Mouse (Mus musculus) hindbrain, embryonic 10.5 days (tissue): Measurements from ENCODE around the gene Chchd5. TPM values are rescaled to one million over a fixed set of nuclear protein-coding genes. Genes with fewer than 3 reads are reported as not detected.
A peak's percentile ranks its signal among the peaks of the same experiment; 100 is the strongest.

Experiments
- DNase-seq: peaks from one replicate; pipeline ENCODE4 v3.0.0-alpha.2; 2017; ENCODE audit warnings: low spot score
- H3K27ac ChIP-seq: fragments of 300-500 bp; sonication (generic); 2 replicates; pipeline ENCODE4 v1.5.1; 2016; ENCODE audit warnings: mild to moderate bottlenecking, moderate library complexity
- H3K27me3 ChIP-seq: fragments of 300-500 bp; sonication (generic); 2 replicates; pipeline ENCODE4 v1.6.1; 2016; ENCODE audit warnings: mild to moderate bottlenecking; ENCODE audit not compliant: poor library complexity, insufficient read depth, severe bottlenecking
- H3K36me3 ChIP-seq: fragments of 300-500 bp; sonication (generic); 2 replicates; pipeline ENCODE4 v1.6.1; 2016; ENCODE audit warnings: mild to moderate bottlenecking, moderate library complexity
- H3K4me1 ChIP-seq: fragments of 300-500 bp; sonication (generic); replicated peaks from 2 replicates; pipeline ENCODE4 v1.6.1; 2016; ENCODE audit warnings: mild to moderate bottlenecking
- H3K4me3 ChIP-seq: fragments of 300-500 bp; sonication (generic); 2 replicates; pipeline ENCODE4 v1.5.1; 2016; ENCODE audit warnings: mild to moderate bottlenecking, moderate library complexity
- H3K9me3 ChIP-seq: fragments of 300-500 bp; sonication (generic); 2 replicates; pipeline ENCODE4 v1.6.1; 2016; ENCODE audit warnings: mild to moderate bottlenecking, moderate library complexity
- WGBS: fragments of 180-500 bp; shearing (Covaris S2); methylation state at CpG from one replicate; pipeline ENCODE4 v1.1.7; 2016; 5-methylcytosine and 5-hydroxymethylcytosine counted together
- polyA plus RNA-seq: library from polyadenylated mRNA; unstranded; fragments of >200 nt; fragmentation: Nextera tagmentation; extraction: Ambion mirVana; gene quantifications from 2 replicates; pipeline ENCODE4 v1.2.1, GENCODE M21; 2016

The Chchd5 gene
- polyA plus RNA-seq, 1 experiment from 2014 or later, result 29.3 TPM

DNA sequence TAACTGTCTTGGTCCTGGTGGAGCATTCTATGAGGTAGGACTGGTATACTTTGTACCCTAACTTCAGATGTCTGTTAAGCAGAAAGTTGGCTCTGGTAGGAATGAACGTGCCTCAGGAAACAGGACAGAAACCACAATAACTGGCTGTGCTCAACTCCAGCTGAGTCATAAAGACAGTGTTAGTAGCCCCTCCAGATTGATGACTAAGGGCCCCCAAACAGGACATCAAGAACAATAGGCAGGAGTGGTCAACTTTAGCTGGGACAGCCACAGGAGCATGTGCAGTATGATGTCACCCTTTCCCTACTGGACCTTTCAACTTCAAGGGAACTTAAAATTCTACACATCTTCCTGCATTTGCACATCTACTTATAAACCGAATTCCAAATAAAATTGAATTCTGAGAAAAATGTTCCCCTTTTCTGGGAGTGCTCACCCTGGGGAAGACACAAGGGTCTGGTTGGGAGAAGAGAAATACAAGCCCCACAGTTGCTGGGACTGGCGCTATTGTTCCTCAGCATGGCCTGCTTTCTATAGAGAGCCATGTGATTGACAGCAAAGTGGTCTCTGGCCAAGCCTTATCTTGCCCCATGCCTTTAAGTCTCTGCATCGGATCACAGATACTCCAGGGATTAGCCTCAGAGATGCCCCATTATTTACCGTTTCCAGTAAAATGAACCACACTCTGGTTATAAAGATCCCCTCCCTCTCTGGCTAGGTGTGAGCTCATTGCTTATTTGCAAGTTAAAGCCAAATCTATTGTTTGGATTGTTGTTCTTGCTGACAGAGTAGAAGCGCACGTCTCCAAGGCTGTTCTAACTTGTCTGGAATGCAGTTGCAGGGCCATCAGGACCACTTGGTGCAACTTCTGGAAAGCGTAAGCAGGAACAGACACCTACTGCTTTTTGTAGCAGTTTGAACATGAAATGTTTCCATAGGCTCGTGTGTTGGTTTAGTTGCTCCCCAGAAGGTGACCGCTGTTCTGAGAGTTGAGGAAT lies 37.3 kb downstream of the Chchd5 start:
- no peaks in the 10 kb centered on the region for H3K36me3 ChIP-seq
- no peak overlapping the region for H3K27ac ChIP-seq
- H3K9me3 ChIP-seq, result no peaks in the 10 kb centered on the region
- 74% methylated on average over 10 of the region's 10 CpGs for WGBS
- no peak for DNase-seq
- H3K4me3 ChIP-seq, result no peak overlapping the region
- H3K27me3 ChIP-seq, result no peaks in the 10 kb centered on the region
- peaks cover 8% of the 10 kb centered on the region; the same call in 1 of the 2 replicates for H3K4me1 ChIP-seq

DNA sequence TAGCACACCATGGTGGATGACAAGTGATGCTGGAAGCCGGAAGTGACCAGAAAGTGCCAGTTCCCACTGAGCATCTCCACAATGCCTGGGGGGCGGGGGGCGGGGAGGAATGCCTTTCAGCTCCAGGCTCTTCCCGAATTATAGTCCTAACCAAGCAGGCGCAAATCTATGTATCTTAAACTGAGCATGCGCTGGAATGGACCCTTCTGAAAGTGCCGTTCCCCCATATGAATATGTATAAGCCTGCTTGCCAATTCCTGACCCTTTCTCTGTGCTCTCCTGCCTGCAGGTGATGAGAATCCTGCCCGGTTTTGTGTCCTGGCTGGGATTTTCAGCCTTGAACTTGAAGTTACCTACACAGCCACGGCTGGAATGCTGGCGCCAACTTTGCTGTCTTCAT lies 43.9 kb downstream of the Chchd5 start:
- Histone ChIP-seq H3K4me3 (no peak overlapping the region), H3K9me3 (no peaks in the 10 kb centered on the region), H3K36me3 (no peaks in the 10 kb centered on the region), H3K27me3 (no peaks in the 10 kb centered on the region), H3K4me1 (peaks cover 5% of the 10 kb centered on the region), H3K27ac (no peak overlapping the region)
- no peak for DNase-seq
- WGBS, result 47% methylated on average over 10 of the region's 10 CpGs

DNA sequence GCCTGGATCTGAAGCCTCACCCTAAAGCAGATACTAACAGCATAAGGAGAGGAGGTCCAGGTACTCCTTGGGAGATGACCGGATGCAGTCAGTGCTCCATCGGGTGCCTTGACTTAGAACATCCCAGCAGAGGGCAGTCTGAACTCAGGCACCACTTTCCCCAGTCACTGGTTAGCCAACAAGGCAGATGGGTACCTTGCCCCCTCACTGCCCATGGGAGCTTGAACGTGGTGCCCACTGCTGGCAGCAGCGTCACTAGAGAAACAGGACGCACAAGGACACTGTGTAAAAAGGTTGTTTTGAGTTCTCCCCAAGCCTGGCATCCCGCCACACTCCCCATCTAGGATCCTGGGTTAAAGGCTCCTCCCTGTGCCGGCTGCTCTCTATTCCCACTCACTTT lies 45.0 kb downstream of the Chchd5 start:
- Histone ChIP-seq H3K4me3 (no peak overlapping the region), H3K4me1 (peaks cover 5% of the 10 kb centered on the region), H3K27me3 (no peaks in the 10 kb centered on the region), H3K27ac (no peak overlapping the region), H3K36me3 (no peaks in the 10 kb centered on the region), H3K9me3 (no peaks in the 10 kb centered on the region)
- WGBS, result 45% methylated on average over 7 of the region's 7 CpGs
- peak; percentile 27 for DNase-seq

DNA sequence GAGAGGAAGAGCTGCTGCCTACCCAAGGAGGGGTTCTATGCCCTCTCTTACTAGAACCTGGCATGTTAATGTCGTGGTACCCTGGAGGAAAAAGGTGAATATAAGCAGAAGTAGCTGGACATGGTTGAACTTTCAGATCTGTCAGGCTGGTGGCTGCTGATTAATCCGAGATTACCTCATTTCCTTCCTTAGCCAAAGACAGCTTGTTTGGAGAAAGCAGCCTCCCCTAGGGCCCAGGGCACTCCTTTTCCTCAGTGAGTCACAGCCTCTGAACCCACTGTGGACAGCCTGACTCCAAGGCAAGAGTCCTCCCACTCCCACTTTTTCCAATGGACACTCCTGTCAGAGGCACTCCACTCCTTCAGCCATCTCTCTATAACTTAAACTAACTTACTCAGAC lies 46.1 kb downstream of the Chchd5 start:
- DNase-seq, result no peak
- H3K4me1 ChIP-seq, result peaks cover 5% of the 10 kb centered on the region
- no peaks in the 10 kb centered on the region for H3K36me3 ChIP-seq
- no peak overlapping the region for H3K4me3 ChIP-seq
- H3K9me3 ChIP-seq, result no peaks in the 10 kb centered on the region
- no peak overlapping the region for H3K27ac ChIP-seq
- no peaks in the 10 kb centered on the region for H3K27me3 ChIP-seq
- WGBS, result 71% methylated on average over 2 of the region's 2 CpGs

GRCm38 (mm10) chr2:129176676-129177420 lies 47.3 kb downstream of the Chchd5 start:
- H3K4me3 ChIP-seq, result no peak overlapping the region
- H3K27ac ChIP-seq, result no peak overlapping the region
- H3K4me1 ChIP-seq, result peaks cover 5% of the 10 kb centered on the region
- WGBS, result 79% methylated on average over 12 of the region's 12 CpGs
- H3K27me3 ChIP-seq, result no peaks in the 10 kb centered on the region
- no peaks in the 10 kb centered on the region for H3K36me3 ChIP-seq
- no peak for DNase-seq
- H3K9me3 ChIP-seq, result no peaks in the 10 kb centered on the region

- no peak for DNase-seq
- H3K36me3 ChIP-seq, result no peaks in the 10 kb centered on the region
- H3K4me1 ChIP-seq, result peaks cover 5% of the 10 kb centered on the region
- no peaks in the 10 kb centered on the region for H3K9me3 ChIP-seq
- no peak overlapping the region for H3K4me3 ChIP-seq
- H3K27ac ChIP-seq, result no peak overlapping the region
- WGBS, result 72% methylated on average over 3 of the region's 3 CpGs
- H3K27me3 ChIP-seq, result no peaks in the 10 kb centered on the region
These were observed 48.2 kb downstream of the Chchd5 start for GRCm38 (mm10) chr2:129177661-129178060.

DNA sequence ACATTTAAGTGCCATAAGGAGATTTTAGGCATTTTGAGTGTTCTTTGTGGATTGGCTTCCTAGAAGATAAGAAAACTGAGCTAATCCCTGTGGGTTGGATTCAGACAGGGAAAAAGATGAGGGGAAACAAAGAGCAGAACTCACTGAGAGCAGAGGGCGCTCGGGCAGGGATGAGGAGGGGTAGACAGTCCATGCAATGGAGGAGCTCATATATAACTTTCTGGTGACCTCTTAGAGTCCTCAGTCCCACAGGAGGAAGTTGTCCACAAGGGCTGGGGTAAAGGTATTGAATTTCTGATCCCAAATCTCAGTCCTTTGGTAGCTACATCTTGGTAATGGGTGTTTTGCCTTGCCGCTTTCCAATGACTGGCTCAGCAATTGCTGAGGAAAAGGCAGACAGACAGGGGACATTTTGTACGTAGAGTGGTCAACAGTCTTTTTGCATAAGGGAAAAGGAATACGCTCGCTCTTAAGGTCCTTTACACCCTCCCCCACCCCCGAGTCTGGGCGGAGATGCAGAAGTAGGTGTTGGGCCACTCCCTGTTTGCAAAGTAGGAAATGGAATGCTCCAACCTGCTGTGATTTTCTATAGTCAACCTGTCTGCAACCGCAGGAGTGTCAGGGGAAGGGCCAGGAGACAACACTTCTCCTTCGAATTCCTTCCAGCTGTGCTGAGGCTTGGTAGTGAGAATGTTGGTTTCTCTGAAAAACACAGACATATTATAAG lies 48.8 kb downstream of the Chchd5 start:
- 45% methylated on average over 10 of the region's 10 CpGs for WGBS

GRCm38 (mm10) chr2:129179946-129180853 lies 50.7 kb downstream of the Chchd5 start:
- H3K9me3 ChIP-seq, result no peaks in the 10 kb centered on the region
- no peak overlapping the region for H3K27ac ChIP-seq
- H3K27me3 ChIP-seq, result no peaks in the 10 kb centered on the region
- no peaks in the 10 kb centered on the region for H3K4me1 ChIP-seq
- 78% methylated on average over 8 of the region's 8 CpGs for WGBS
- no peaks in the 10 kb centered on the region for H3K36me3 ChIP-seq
- no peak for DNase-seq
- no peak overlapping the region for H3K4me3 ChIP-seq

More for the DNA sequence above, 48.8 kb downstream of the Chchd5 start:
- Histone ChIP-seq H3K9me3 (no peaks in the 10 kb centered on the region), H3K36me3 (no peaks in the 10 kb centered on the region), H3K4me1 (peaks cover 3% of the 10 kb centered on the region), H3K27ac (no peak overlapping the region), H3K4me3 (no peak overlapping the region), H3K27me3 (no peaks in the 10 kb centered on the region)
- no peak for DNase-seq

GRCm38 (mm10) chr2:129181509-129181908 lies 52.0 kb downstream of the Chchd5 start:
- H3K27ac ChIP-seq, result no peak overlapping the region
- H3K9me3 ChIP-seq, result no peaks in the 10 kb centered on the region
- H3K4me3 ChIP-seq, result no peak overlapping the region
- WGBS, result 90% methylated on average over 5 of the region's 5 CpGs
- DNase-seq, result no peak
- H3K4me1 ChIP-seq, result 0 out of 2 replicates have a peak, but pooled peaks cover 3% of the 10 kb centered on the region
- no peaks in the 10 kb centered on the region for H3K27me3 ChIP-seq
- H3K36me3 ChIP-seq, result no peaks in the 10 kb centered on the region

DNA sequence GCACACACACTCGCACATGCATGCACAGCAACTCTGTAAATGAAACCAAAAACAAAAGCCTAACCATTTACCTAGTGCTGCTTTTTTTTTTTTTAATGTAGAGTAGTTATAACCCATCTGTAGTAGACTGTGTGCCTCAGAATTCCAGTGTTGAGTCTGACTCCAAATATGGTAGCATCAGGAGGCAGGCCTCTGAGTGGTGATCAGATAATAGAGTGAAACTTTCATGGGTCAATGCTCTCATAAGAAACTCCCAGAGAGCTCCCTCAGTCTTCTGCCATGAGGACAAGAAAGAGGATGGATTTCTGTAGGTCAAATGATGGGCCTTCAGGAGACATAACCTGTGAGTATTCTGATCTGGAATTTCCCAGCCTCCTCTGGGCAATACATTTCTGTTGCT lies 52.9 kb downstream of the Chchd5 start:
- no peaks in the 10 kb centered on the region for H3K27me3 ChIP-seq
- DNase-seq, result no peak
- 0 out of 2 replicates have a peak, but pooled peaks cover 3% of the 10 kb centered on the region for H3K4me1 ChIP-seq
- H3K36me3 ChIP-seq, result no peaks in the 10 kb centered on the region
- H3K9me3 ChIP-seq, result no peaks in the 10 kb centered on the region
- no peak overlapping the region for H3K4me3 ChIP-seq
- H3K27ac ChIP-seq, result no peak overlapping the region
- 94% methylated on average over 1 of the region's 1 CpGs for WGBS

- H3K9me3 ChIP-seq, result no peaks in the 10 kb centered on the region
- H3K4me3 ChIP-seq, result no peak overlapping the region
- H3K27me3 ChIP-seq, result no peaks in the 10 kb centered on the region
- no peak overlapping the region; the same call in 1 of the 2 replicates for H3K27ac ChIP-seq
- H3K4me1 ChIP-seq, result 0 out of 2 replicates have a peak, but pooled peaks cover 3% of the 10 kb centered on the region
- WGBS, result 85% methylated on average over 14 of the region's 14 CpGs
- DNase-seq, result no peak
- H3K36me3 ChIP-seq, result no peaks in the 10 kb centered on the region
These were observed 54.1 kb downstream of the Chchd5 start for GRCm38 (mm10) chr2:129183561-129184031.
